Mouse (Mus musculus) kidney, adult 2 months (tissue): Measurements from ENCODE around the gene Gm10153.

Experiments used
- CTCF ChIP-seq: fragments of 200-500 bp; conservative IDR thresholded peaks from 2 replicates; pipeline ENCODE4 v1.5.1; 2011; ENCODE audit warnings: low read depth, mild to moderate bottlenecking, control low read depth, low read length, moderate library complexity, mixed read lengths; ENCODE audit not compliant: insufficient read depth, insufficient read length
- POLR2A ChIP-seq: fragments of 200-500 bp; IDR thresholded peaks from one replicate; pipeline ENCODE4 v1.6.1; 2011; ENCODE audit warnings: low read depth, low read length, control low read depth

DNA sequence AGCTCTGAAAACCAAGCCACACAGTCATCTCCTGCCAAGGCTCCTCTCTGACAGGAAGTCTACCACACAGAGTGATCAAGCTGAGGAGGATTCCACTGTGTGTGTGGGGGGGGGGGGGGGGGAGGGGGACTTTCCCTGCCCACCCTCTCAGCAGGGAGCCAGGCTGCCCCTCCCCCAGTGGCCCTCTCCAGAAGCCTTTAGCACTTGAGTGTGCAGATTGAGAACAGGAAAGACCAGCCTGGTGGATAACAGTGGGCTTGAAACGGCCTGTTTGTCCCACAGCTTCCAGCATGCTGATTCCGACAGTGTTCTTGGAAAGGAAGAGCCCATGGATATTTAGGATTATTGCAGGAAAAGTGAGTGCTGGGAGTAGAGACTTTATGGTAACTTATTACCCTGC is 34.3 kb upstream of the Gm10153 start:
- TF ChIP-seq CTCF (no peak), POLR2A (no peak)
